In genomic region chr11:116532262-116532809, GRCm38 (mm10) we compare ENCODE assay signal across 8 mouse cellular contexts. TPM values are rescaled to one million over a fixed set of nuclear protein-coding genes. Genes with fewer than 3 reads are reported as not detected.
DNase-seq lines count a peak whose midpoint lies in the region; ATAC-seq and TF ChIP-seq lines count a peak whose summit lies in the region.

No protein-coding gene starts in this region.

- H3K9ac ChIP-seq in liver, postnatal 0 days (replicated peaks), result peak overlapping the region; percentile 87

- TF ChIP-seq CTCF in liver, postnatal 0 days (IDR thresholded peaks at IDR 0.05; ENCODE audit: low read depth), result no peak

- peak; percentile 38 for DNase-seq in induced T-regulatory cell, adult 2 months (ENCODE audit: low read depth)
- peak; percentile 66 for DNase-seq in liver, postnatal 0 days
- peak; percentile 60 for DNase-seq in retina, embryonic 14.5 days (ENCODE audit: low spot score)
- DNase-seq in adrenal gland, postnatal 25 days, result no peak
- no peak for DNase-seq in right cerebral cortex, postnatal 4 days

- H3K4me1 ChIP-seq in megakaryocyte, embryonic 14.5 days, result peaks cover 66% of the 10 kb centered on the region
- H3K4me1 ChIP-seq in liver, postnatal 0 days (ENCODE audit: insufficient read depth), result peaks cover 26% of the 10 kb centered on the region

- peak overlapping the region; percentile 90 for H3K4me2 ChIP-seq in liver, postnatal 0 days (ENCODE audit: low read depth, low read length)

- peak overlapping the region; percentile 87 for H3K4me3 ChIP-seq in megakaryocyte, embryonic 14.5 days (replicated peaks)
- H3K4me3 ChIP-seq in liver, postnatal 0 days (ENCODE audit: low read depth, low read length), result peak overlapping the region; percentile 71

- peaks cover 18% of the 10 kb centered on the region for H3K36me3 ChIP-seq in megakaryocyte, embryonic 14.5 days (replicated peaks; ENCODE audit: low read length)
- H3K36me3 ChIP-seq in liver, postnatal 0 days (replicated peaks; ENCODE audit: insufficient read depth, low read length), result peaks cover 10% of the 10 kb centered on the region; the same call in 1 of the 2 replicates

- no peak for TF ChIP-seq EP300 in liver, postnatal 0 days (IDR thresholded peaks at IDR 0.05; ENCODE audit: low read depth)

- peak overlapping the region; percentile 92 for H3K27ac ChIP-seq in liver, postnatal 0 days (ENCODE audit: low read depth)

- H3K9me3 ChIP-seq in megakaryocyte, embryonic 14.5 days, result no peaks in the 10 kb centered on the region
- H3K9me3 ChIP-seq in liver, postnatal 0 days (ENCODE audit: low read length), result no peaks in the 10 kb centered on the region

- ATAC-seq in megakaryocyte, adult 5-6 weeks (ENCODE audit: poor library complexity, severe bottlenecking), result no peak
- peak; percentile 26 for ATAC-seq in erythroblast, adult 5-6 weeks (replicated peaks; ENCODE audit: low FRiP score, poor library complexity, severe bottlenecking)
- 0 out of 2 replicates have a peak, but pooled peaks have one; percentile 4 for ATAC-seq in liver, postnatal 0 days

- H3K27me3 ChIP-seq in megakaryocyte, embryonic 14.5 days (replicated peaks), result peaks cover 87% of the 10 kb centered on the region
- peaks cover 43% of the 10 kb centered on the region for H3K27me3 ChIP-seq in liver, postnatal 0 days (ENCODE audit: insufficient read depth, low read length)

- 1% methylated on average over 30 of the region's 30 CpGs for WGBS in liver, postnatal 0 days (ENCODE audit: insufficient replicate concordance)

RNA-seq across cellular contexts. Expression of gene Sphk1, which starts 1.6 kb away (rescaled TPM):
- 0.10 and 3.5 TPM in 2 replicates for polyA plus RNA-seq in megakaryocyte, embryonic 14.5 days (2012; ENCODE audit: insufficient read depth, low replicate concordance)
- total RNA-seq in megakaryocyte, adult 5-6 weeks (2015), result 0.60 and 2.2 TPM in 2 replicates
- total RNA-seq in megakaryocyte, adult 5-6 weeks (2017), result 1.7 and 2.1 TPM in 2 replicates
- total RNA-seq in erythroblast, adult 5-6 weeks (2015; ENCODE audit: low replicate concordance), result 14.2 and 15.9 TPM in 2 replicates
- total RNA-seq in erythroblast, adult 5-6 weeks (2017; ENCODE audit: low replicate concordance), result 45.3 and 46.3 TPM in 2 replicates
- 15.5 and 17.4 TPM in 2 replicates for polyA plus RNA-seq in liver, postnatal 0 days (2015; fragmentation: Nextera tagmentation; extraction: Ambion mirVana)
- 0.57 and 1.5 TPM in 2 replicates for total RNA-seq in adrenal gland, postnatal 25 days (2021)

RNA-seq across cellular contexts. Expression of gene Prpsap1, which starts 38.3 kb away (rescaled TPM):
- 18.2 and 20.3 TPM in 2 replicates for polyA plus RNA-seq in megakaryocyte, embryonic 14.5 days (2012; ENCODE audit: insufficient read depth, low replicate concordance)
- 28.6 and 32.6 TPM in 2 replicates for total RNA-seq in megakaryocyte, adult 5-6 weeks (2015)
- total RNA-seq in megakaryocyte, adult 5-6 weeks (2017), result 19.2 and 34.6 TPM in 2 replicates
- 9.8 and 11.1 TPM in 2 replicates for total RNA-seq in erythroblast, adult 5-6 weeks (2015; ENCODE audit: low replicate concordance)
- total RNA-seq in erythroblast, adult 5-6 weeks (2017; ENCODE audit: low replicate concordance), result 9.2 and 14.1 TPM in 2 replicates
- 64.4 and 67.4 TPM in 2 replicates for polyA plus RNA-seq in liver, postnatal 0 days (2015; fragmentation: Nextera tagmentation; extraction: Ambion mirVana)
- 112 TPM in 2 replicates for total RNA-seq in adrenal gland, postnatal 25 days (2021)

RNA-seq across cellular contexts. Expression of gene Ube2o, which starts 48.9 kb away (rescaled TPM):
- 67.5 and 115 TPM in 2 replicates for polyA plus RNA-seq in megakaryocyte, embryonic 14.5 days (2012; ENCODE audit: insufficient read depth, low replicate concordance)
- 2.9 and 6.6 TPM in 2 replicates for total RNA-seq in megakaryocyte, adult 5-6 weeks (2015)
- total RNA-seq in megakaryocyte, adult 5-6 weeks (2017), result 4.8 and 7.7 TPM in 2 replicates
- total RNA-seq in erythroblast, adult 5-6 weeks (2015; ENCODE audit: low replicate concordance), result 473 and 508 TPM in 2 replicates
- total RNA-seq in erythroblast, adult 5-6 weeks (2017; ENCODE audit: low replicate concordance), result 800 and 935 TPM in 2 replicates
- 15.2 and 16.3 TPM in 2 replicates for polyA plus RNA-seq in liver, postnatal 0 days (2015; fragmentation: Nextera tagmentation; extraction: Ambion mirVana)
- 32.7 and 34.1 TPM in 2 replicates for total RNA-seq in adrenal gland, postnatal 25 days (2021)

RNA-seq across cellular contexts. Expression of gene Aanat, which starts 53.9 kb away (rescaled TPM):
- polyA plus RNA-seq in megakaryocyte, embryonic 14.5 days (2012; ENCODE audit: insufficient read depth, low replicate concordance), result 0.21 and 2.2 TPM in 2 replicates
- not detected in 2 replicates for total RNA-seq in megakaryocyte, adult 5-6 weeks (2015)
- total RNA-seq in megakaryocyte, adult 5-6 weeks (2017), result not detected in 2 replicates
- not detected in 2 replicates for total RNA-seq in erythroblast, adult 5-6 weeks (2015; ENCODE audit: low replicate concordance)
- total RNA-seq in erythroblast, adult 5-6 weeks (2017; ENCODE audit: low replicate concordance), result not detected in 2 replicates
- not detected in 2 replicates for polyA plus RNA-seq in liver, postnatal 0 days (2015; fragmentation: Nextera tagmentation; extraction: Ambion mirVana)
- not detected in 2 replicates for total RNA-seq in adrenal gland, postnatal 25 days (2021)

Comparison
In these comparisons a context has a peak if more than half of its experiments do, and no peak if none do; other contexts are left out.
1. DNase-seq: peak in induced T-regulatory cell, adult 2 months (single experiment), liver, postnatal 0 days (single experiment) and retina, embryonic 14.5 days (single experiment); none in adrenal gland, postnatal 25 days (single experiment) and right cerebral cortex, postnatal 4 days (single experiment).
2. RNA of gene Ube2o, which starts 48.9 kb away (total RNA-seq): 473 to 935 TPM in erythroblast, adult 5-6 weeks; 32.7 to 34.1 TPM in adrenal gland, postnatal 25 days and 2.9 to 7.7 TPM in megakaryocyte, adult 5-6 weeks; every median in the first group is over 10 times any median in the second.